Mouse (Mus musculus) limb, embryonic 13.5 days (tissue): ENCODE results near the gene Spp2. TPM values are rescaled to one million over a fixed set of nuclear protein-coding genes. Genes with fewer than 3 reads are reported as not detected.
A peak's percentile ranks its signal among the peaks of the same experiment; 100 is the strongest.
"Not testable (repeated sequence)": the region's sequence is repeated elsewhere in the genome, so short reads cannot be mapped to it uniquely, and the experiment has no call there.

Experiments
- ATAC-seq: fragments of 200-750 bp; cut with Nextera tagmentation; 2 replicates; pipeline ENCODE4 v1.8.0; 2017; ENCODE audit warnings: low read depth, moderate number of reproducible peaks, moderate TSS enrichment; ENCODE audit not compliant: low FRiP score
- H3K27ac ChIP-seq: fragments of 300-500 bp; sonication (generic); 2 replicates; pipeline ENCODE4 v1.5.1; 2015; ENCODE audit warnings: inconsistent platforms, mild to moderate bottlenecking, moderate library complexity
- H3K27me3 ChIP-seq: fragments of 300-500 bp; sonication (generic); 2 replicates; pipeline ENCODE4 v1.6.1; 2015; ENCODE audit warnings: mild to moderate bottlenecking, inconsistent platforms
- H3K36me3 ChIP-seq: fragments of 300-500 bp; sonication (generic); 2 replicates; pipeline ENCODE4 v1.6.1; 2015; ENCODE audit warnings: inconsistent platforms, mild to moderate bottlenecking, moderate library complexity
- H3K4me1 ChIP-seq: fragments of 300-500 bp; sonication (generic); 2 replicates; pipeline ENCODE4 v1.6.1; 2015; ENCODE audit warnings: inconsistent platforms
- H3K4me2 ChIP-seq: fragments of 300-500 bp; sonication (generic); replicated peaks from 2 replicates; pipeline ENCODE4 v1.6.1; 2015; ENCODE audit warnings: inconsistent platforms, mild to moderate bottlenecking, moderate library complexity
- H3K4me3 ChIP-seq: fragments of 300-500 bp; sonication (generic); 2 replicates; pipeline ENCODE4 v1.5.1; 2015; ENCODE audit warnings: moderate library complexity, mild to moderate bottlenecking, inconsistent platforms
- H3K9ac ChIP-seq: fragments of 300-500 bp; sonication (generic); 2 replicates; pipeline ENCODE4 v1.6.1; 2015; ENCODE audit warnings: mild to moderate bottlenecking, inconsistent platforms
- H3K9me3 ChIP-seq: fragments of 300-500 bp; sonication (generic); 2 replicates; pipeline ENCODE4 v1.6.1; 2016; ENCODE audit warnings: inconsistent platforms
- WGBS: fragments of 180-500 bp; shearing (Covaris S2); methylation state at CpG from one replicate; pipeline ENCODE4 v1.1.7; 2015; 5-methylcytosine and 5-hydroxymethylcytosine counted together
- polyA plus RNA-seq: library from polyadenylated mRNA; unstranded; fragments of >200 nt; fragmentation: Nextera tagmentation; extraction: Ambion mirVana; gene quantifications from 2 replicates; pipeline ENCODE4 v1.2.1, GENCODE M21; 2015

The Spp2 gene
- polyA plus RNA-seq, 1 experiment from 2014 or later, result not detected

DNA sequence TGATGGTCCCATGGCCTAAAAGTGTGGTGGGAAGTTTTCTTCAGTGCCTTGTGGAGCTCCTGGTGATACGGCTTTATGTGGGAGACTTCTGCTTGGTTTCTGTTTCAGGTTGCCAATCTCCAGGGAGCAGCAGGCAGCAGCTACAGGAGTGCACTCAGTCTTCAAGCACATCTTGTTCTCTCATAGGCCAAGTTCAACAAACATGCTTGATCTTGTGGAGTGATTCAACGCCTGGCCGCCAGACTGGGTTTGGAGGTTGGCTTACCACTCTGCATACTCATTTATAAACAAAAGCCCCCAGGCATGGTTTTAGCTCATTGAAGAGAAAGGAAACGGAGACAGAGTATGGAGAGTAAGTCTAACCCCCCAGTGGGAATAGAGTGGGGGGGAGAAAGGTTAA, 36.6 kb downstream of the Spp2 start:
- ATAC-seq, result no peak
- WGBS, result 49% methylated on average over 4 of the region's 4 CpGs
- no peak overlapping the region for H3K9ac ChIP-seq

DNA sequence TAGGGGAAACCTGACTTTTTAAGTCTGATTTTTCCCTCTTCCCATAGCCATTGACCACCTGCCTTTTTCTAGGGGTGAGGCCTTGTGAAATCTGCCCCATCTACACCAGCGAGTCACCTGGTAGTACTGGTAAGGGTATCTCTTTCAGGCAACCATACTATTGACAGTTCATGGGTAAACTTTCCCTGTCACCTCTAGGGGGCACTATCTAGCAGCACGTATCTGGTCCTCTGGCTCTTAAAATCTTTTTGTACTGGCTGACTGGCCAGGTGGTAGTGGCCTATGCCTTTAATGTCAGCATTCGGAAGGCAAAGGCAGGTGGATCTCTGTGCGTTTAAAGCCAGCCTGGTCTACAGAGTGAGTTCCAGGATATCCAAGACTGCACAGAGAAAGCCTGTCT, 38.6 kb downstream of the Spp2 start:
- Histone ChIP-seq H3K4me2 (no peak overlapping the region), H3K36me3 (no peaks in the 10 kb centered on the region), H3K4me1 (peaks cover 10% of the 10 kb centered on the region), H3K27me3 (no peaks in the 10 kb centered on the region), H3K9me3 (no peaks in the 10 kb centered on the region), H3K27ac (no peak overlapping the region), H3K4me3 (no peak overlapping the region), H3K9ac (no peak overlapping the region)
- ATAC-seq, result no peak
- 74% methylated on average over 4 of the region's 4 CpGs for WGBS

More for the DNA sequence above, 36.6 kb downstream of the Spp2 start:
- Histone ChIP-seq H3K27me3 (no peaks in the 10 kb centered on the region), H3K4me1 (peaks cover 11% of the 10 kb centered on the region), H3K36me3 (no peaks in the 10 kb centered on the region), H3K4me3 (no peak overlapping the region), H3K4me2 (no peak overlapping the region), H3K27ac (no peak overlapping the region), H3K9me3 (no peaks in the 10 kb centered on the region)

DNA sequence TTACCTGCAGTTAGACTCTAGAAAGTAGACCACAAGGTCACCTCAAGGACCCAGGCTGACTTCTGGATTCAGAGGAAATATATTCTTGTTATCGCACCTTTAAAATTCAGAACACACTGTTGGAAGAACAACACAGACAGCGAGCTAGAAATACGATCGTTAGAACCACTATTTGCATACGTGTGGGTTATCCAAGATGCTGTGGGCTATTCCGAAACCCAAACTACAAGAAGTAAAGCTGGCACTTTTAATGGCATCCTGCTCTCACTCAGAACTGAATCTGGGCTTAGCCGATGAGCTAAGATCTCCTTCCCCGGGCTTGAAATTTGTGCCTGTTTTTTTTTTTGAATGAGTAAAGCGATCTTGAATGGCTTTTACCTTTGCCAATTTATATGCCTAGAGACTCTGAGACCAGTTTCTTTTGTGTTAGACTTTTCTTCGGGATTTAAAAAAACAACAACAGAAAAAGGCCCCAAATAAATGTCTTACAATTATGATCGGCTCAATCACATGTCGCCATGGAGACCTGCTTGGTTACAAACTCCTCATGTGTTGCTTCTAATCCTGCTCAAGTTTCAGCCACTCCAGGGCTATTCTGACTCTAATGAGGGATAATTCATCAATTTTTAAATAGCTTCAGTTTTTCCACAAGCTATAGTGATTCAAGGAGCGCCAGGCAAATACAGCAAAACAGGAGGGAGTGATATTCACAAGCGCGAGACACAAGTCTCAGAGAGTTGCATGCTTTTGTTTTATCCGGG, 39.7 kb downstream of the Spp2 start:
- Histone ChIP-seq H3K4me3 (no peak overlapping the region), H3K9ac (no peak overlapping the region), H3K4me2 (no peak overlapping the region), H3K36me3 (no peaks in the 10 kb centered on the region), H3K9me3 (no peaks in the 10 kb centered on the region), H3K27me3 (no peaks in the 10 kb centered on the region), H3K27ac (no peak overlapping the region), H3K4me1 (peaks cover 10% of the 10 kb centered on the region)
- ATAC-seq, result no peak
- WGBS, result 68% methylated on average over 16 of the region's 16 CpGs

DNA sequence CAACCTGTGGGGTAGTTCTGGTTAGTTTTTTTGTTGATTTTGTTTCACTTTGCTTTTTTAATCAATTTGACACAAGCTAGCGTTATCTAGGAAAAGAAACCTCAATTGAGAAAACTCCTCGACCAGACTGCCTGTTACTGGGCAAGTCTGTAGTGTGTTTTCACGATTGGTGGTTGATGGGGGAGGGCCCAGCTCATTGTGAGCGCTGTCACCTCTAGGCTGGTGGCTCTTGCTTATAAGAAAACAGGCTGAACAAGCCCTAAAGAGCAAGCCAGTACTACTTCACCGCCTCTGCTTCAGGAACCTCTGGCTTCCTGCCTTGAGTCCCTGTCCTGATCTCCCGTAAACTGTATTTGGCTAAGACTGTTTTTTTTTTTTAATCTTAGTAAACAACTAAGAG, 40.7 kb downstream of the Spp2 start:
- ATAC-seq, result no peak
- Histone ChIP-seq H3K9ac (no peak overlapping the region), H3K9me3 (no peaks in the 10 kb centered on the region), H3K4me2 (no peak overlapping the region), H3K27me3 (no peaks in the 10 kb centered on the region), H3K4me3 (no peak overlapping the region), H3K4me1 (peaks cover 10% of the 10 kb centered on the region), H3K36me3 (no peaks in the 10 kb centered on the region), H3K27ac (no peak overlapping the region)
- 20% methylated on average over 6 of the region's 6 CpGs for WGBS

DNA sequence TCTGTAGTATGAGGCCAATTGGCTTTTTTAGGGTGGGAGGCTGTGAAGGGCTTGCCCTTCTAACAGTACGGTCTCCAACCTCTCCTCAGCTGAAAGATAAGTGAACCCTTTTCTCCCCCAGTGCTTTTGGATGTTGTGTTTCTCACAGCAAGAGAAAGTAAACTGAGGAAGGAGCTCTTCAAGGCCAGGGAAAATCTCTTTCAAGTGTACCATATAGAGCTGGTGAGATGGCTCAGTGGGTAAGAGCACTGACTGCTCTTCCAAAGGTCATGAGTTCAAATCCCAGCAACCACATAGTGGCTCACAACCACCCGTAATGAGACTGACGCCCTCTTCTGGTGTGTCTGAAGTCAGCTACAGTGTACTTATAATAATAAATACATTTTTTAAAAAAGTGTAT, 41.3 kb downstream of the Spp2 start:
- 81% methylated on average over 3 of the region's 3 CpGs for WGBS

DNA sequence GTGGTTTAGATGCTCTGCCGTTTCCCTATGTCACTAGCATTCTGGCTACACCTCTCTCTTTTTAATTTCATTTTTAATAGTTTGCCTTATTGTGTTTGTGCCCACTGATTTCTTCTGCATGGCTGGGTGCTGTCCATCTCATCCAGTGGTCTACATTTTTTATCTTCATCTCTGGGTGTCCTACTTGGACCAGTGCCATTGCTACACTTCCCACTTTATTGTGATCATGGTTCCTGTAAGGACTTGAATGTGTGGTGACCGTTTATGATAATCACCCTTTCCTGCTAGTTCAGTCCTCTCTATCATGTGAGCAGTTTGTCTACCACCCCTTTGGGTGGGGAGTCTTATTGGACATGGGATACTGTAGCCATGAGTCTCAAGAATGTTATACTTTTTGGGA, 43.0 kb downstream of the Spp2 start:
- Histone ChIP-seq H3K36me3 (no peaks in the 10 kb centered on the region), H3K9ac (no peak overlapping the region), H3K4me2 (no peak overlapping the region), H3K9me3 (no peaks in the 10 kb centered on the region), H3K27ac (no peak overlapping the region), H3K27me3 (no peaks in the 10 kb centered on the region), H3K4me1 (peaks cover 4% of the 10 kb centered on the region; the same call in 1 of the 2 replicates), H3K4me3 (no peak overlapping the region)
- ATAC-seq, result no peak
- WGBS, result 83% methylated on average over 2 of the region's 2 CpGs

More for the DNA sequence above, 41.3 kb downstream of the Spp2 start:
- not testable (repeated sequence) for H3K27ac ChIP-seq, ATAC-seq, H3K4me3 ChIP-seq, H3K4me2 ChIP-seq, H3K36me3 ChIP-seq, H3K4me1 ChIP-seq, H3K9ac ChIP-seq, H3K27me3 ChIP-seq, H3K9me3 ChIP-seq

DNA sequence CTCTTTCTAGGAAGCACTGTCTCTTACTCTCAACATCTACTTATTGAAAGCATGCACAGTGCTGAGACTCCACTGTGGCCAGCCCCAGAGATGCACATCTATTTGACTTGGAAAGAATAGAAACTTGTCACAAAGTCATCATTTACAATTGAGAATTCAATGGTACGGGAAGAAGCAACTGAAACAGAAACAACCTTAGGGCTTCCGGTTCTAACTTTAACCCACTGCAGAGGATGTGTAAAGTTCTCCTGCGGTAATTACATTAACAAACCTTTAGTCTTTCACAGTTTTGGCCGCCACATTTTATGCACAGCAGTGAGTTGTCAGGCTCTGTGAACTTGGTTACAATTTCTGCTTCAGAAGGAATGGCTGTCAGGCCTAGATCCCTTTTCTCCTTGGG, 43.9 kb downstream of the Spp2 start:
- Histone ChIP-seq H3K4me3 (no peak overlapping the region), H3K9me3 (no peaks in the 10 kb centered on the region), H3K27me3 (no peaks in the 10 kb centered on the region), H3K4me1 (peaks cover 4% of the 10 kb centered on the region; the same call in 1 of the 2 replicates), H3K9ac (no peak overlapping the region), H3K27ac (no peak overlapping the region), H3K36me3 (no peaks in the 10 kb centered on the region), H3K4me2 (no peak overlapping the region)
- ATAC-seq, result no peak
- WGBS, result 84% methylated on average over 4 of the region's 4 CpGs

DNA sequence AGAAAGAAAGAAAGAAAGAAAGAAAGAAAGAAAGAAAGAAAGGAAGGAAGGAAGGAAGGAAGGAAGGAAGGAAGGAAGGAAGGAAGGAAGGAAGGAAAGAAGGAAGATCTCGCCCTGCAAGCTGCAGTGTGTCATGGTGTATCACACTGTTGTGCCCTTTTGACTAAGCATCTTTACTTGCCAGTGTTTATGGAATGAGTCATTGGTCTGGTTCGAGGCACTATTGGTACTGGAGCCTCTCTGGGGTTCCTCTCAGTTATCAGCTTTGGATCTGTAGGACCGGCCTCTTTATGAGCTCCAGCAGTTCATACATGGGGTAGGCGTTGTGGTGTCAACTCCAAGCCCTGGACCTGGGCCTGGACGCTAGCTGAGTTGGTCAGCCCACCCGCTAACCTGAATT, 45.4 kb downstream of the Spp2 start:
- no peak overlapping the region for H3K9ac ChIP-seq
- 81% methylated on average over 6 of the region's 6 CpGs for WGBS
- no peak overlapping the region for H3K27ac ChIP-seq
- no peak for ATAC-seq
- no peaks in the 10 kb centered on the region for H3K27me3 ChIP-seq
- no peaks in the 10 kb centered on the region for H3K36me3 ChIP-seq
- H3K4me3 ChIP-seq, result no peak overlapping the region
- no peaks in the 10 kb centered on the region for H3K9me3 ChIP-seq
- no peak overlapping the region for H3K4me2 ChIP-seq
- H3K4me1 ChIP-seq, result peaks cover 3% of the 10 kb centered on the region; the same call in 1 of the 2 replicates

DNA sequence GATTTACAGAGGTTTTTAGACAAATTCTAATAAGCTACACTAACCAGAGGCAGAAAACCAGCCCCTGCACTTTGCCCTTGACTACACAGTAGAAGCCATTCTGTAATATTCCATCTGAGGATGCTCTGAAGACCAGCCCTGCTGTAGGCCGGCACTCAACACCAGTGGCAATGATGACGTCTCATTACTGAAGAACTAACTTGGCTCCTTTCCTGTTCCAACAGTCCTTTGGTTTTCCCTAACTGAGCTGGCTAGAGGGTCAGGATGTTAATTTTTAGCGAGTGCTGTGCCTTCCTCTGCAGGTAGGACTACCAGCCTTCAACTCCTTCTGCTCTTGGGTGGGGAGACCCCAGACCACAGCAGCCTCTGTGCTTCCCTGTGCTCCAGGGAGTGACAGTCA, 47.9 kb downstream of the Spp2 start:
- Histone ChIP-seq H3K9ac (no peak overlapping the region), H3K9me3 (0 out of 2 replicates have a peak, but pooled peaks cover 5% of the 10 kb centered on the region), H3K27ac (no peak overlapping the region), H3K4me2 (no peak overlapping the region), H3K36me3 (no peaks in the 10 kb centered on the region), H3K4me1 (no peaks in the 10 kb centered on the region), H3K27me3 (no peaks in the 10 kb centered on the region), H3K4me3 (no peak overlapping the region)
- ATAC-seq, result no peak
- 45% methylated on average over 3 of the region's 3 CpGs for WGBS

DNA sequence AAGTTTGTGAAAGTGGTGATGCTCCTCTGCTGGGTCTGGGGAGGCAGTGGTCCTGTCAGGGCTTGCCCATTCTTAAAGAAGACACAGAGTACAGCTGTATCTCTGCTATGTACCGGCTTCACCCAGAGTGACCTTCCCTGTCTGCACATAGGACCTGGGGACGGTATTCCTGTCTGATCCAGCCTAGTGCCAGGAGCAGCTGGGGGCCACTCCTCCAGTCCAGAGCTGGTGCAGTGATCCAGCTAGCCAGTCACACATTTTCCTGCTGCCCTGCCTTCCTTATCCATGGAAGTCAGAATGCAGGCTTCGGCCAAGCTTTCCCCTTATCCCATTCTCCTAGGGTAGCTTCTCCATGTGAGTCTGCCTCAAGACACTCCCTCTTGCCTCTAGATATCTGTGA, 49.0 kb downstream of the Spp2 start:
- Histone ChIP-seq H3K27me3 (no peaks in the 10 kb centered on the region), H3K4me1 (no peaks in the 10 kb centered on the region), H3K36me3 (no peaks in the 10 kb centered on the region), H3K4me3 (no peak overlapping the region), H3K9me3 (0 out of 2 replicates have a peak, but pooled peaks cover 5% of the 10 kb centered on the region), H3K4me2 (no peak overlapping the region), H3K9ac (no peak overlapping the region), H3K27ac (no peak overlapping the region)
- ATAC-seq, result no peak
- WGBS, result 75% methylated on average over 3 of the region's 3 CpGs

DNA sequence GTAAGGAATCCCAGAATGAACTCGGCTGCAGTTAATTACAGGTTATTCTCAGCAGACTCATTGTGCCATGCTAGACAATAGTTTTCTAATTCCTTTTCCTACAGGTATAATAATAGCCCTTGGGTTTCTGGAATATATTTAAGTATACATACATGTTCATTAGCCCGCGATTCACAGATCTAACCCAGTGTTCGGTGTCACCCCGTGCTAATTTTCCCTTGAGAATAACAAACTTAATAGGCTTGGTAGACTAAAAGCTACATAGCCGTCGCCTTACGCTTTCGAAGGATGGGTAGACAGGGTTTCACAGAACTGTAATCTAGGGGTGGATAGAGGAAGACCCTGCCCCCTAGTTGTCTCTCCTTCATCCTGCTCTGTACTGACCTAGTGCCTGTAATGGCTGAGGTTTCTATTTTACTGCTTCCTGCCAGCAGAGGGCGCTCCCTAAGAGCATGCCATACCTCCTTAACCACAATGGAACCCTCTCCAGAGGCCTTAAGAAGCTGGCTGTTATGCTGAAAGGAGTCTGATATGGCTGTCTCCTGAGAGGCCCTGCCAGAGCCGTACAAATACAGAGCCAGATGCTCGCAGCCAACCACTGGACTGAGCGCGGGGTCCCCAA, 49.8 kb downstream of the Spp2 start:
- no peaks in the 10 kb centered on the region for H3K27me3 ChIP-seq
- no peak overlapping the region for H3K4me3 ChIP-seq
- 0 out of 2 replicates have a peak, but pooled peaks cover 5% of the 10 kb centered on the region for H3K9me3 ChIP-seq
- no peak overlapping the region for H3K4me2 ChIP-seq
- WGBS, result 55% methylated on average over 14 of the region's 14 CpGs
- H3K36me3 ChIP-seq, result no peaks in the 10 kb centered on the region
- peak; percentile 72 for ATAC-seq
- H3K27ac ChIP-seq, result no peak overlapping the region
- H3K9ac ChIP-seq, result no peak overlapping the region
- no peaks in the 10 kb centered on the region for H3K4me1 ChIP-seq

DNA sequence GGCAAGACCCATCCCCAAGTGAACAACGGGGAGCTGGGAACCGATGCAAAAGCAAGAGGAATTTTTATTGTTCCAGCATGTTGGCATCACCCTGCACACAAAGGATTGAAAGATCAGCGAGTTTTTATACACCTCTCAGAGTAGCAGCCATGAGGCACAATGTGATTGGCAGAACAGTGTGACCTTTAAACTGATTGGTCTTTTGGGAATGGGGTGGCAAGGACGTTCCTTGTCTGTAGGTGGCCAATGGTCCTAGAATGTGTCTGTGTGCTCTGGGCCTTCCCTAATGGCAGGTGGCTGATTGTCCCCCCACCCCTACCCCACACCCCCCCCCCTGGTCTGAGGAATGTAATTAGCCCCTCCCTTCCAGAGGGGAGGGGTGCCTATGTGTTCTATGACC, 52.4 kb downstream of the Spp2 start:
- Histone ChIP-seq H3K4me2 (no peak overlapping the region), H3K9me3 (0 out of 2 replicates have a peak, but pooled peaks cover 5% of the 10 kb centered on the region), H3K4me1 (peaks cover 24% of the 10 kb centered on the region), H3K27ac (no peak overlapping the region), H3K9ac (no peak overlapping the region), H3K4me3 (no peak overlapping the region), H3K27me3 (no peaks in the 10 kb centered on the region), H3K36me3 (no peaks in the 10 kb centered on the region)
- no peak for ATAC-seq
- 90% methylated on average over 4 of the region's 4 CpGs for WGBS
